Mouse (Mus musculus) bone marrow macrophage, adult 2 months (primary cell): ENCODE results near the gene Ctla4.

Source experiments
- CTCF ChIP-seq: IDR thresholded peaks from 2 replicates; pipeline ENCODE4 v1.5.1; 2012; ENCODE audit warnings: low read depth, mild to moderate bottlenecking, low read length, moderate library complexity
- POLR2A ChIP-seq: IDR thresholded peaks from 2 replicates; pipeline ENCODE4 v1.6.1; 2012; ENCODE audit warnings: mild to moderate bottlenecking, low read depth, low read length, borderline replicate concordance

DNA sequence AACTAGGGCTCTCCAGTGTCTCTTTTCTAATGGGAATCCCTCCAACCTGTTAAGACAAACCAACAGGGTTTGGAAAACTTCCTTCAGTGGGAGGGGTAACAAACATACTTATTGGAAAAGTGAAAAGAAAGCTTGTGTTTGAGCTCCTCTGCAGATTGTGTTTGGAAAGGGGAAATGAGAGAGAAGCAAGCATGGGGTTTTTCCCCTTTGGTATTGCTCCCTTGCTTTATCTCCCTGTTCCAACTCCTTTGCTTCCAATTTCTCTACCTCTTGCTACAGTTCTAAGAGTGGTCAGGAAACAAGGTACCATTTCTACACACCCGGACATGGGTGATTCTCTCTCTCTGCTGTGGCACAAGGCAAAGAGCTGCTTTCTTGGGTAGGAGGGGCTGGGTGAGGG lies 53.8 kb downstream of the Ctla4 start:
- TF ChIP-seq CTCF (no peak), POLR2A (no peak)
